Mouse (Mus musculus): ENCODE data around the gene Cltc. TPM values are rescaled to one million over a fixed set of nuclear protein-coding genes. Genes with fewer than 3 reads are reported as not detected.

The Cltc gene
- polyA plus RNA-seq, 1 experiment from 2014 or later, result 117 TPM

- H3K27me3 ChIP-seq (replicated peaks), result no peaks in the 10 kb centered on the region
- no peak overlapping the region for H3K4me3 ChIP-seq
- H3K9ac ChIP-seq, result peak overlapping the region; percentile 44
- H3K9me3 ChIP-seq, result no peaks in the 10 kb centered on the region
- ATAC-seq (ENCODE audit: extremely low read depth, insufficient number of reproducible peaks, low FRiP score, low TSS enrichment), result no peak
- peak overlapping the region; percentile 93 for H3K27ac ChIP-seq (replicated peaks)
- peak overlapping the region; percentile 48 for H3K4me2 ChIP-seq
- H3K36me3 ChIP-seq, result peaks cover 13% of the 10 kb centered on the region
- 65% methylated on average over 3 of the region's 3 CpGs for WGBS
- peaks cover 29% of the 10 kb centered on the region for H3K4me1 ChIP-seq
These were observed 110.4 kb downstream of the Cltc start for GRCm38 (mm10) chr11:86646885-86647459.

DNA sequence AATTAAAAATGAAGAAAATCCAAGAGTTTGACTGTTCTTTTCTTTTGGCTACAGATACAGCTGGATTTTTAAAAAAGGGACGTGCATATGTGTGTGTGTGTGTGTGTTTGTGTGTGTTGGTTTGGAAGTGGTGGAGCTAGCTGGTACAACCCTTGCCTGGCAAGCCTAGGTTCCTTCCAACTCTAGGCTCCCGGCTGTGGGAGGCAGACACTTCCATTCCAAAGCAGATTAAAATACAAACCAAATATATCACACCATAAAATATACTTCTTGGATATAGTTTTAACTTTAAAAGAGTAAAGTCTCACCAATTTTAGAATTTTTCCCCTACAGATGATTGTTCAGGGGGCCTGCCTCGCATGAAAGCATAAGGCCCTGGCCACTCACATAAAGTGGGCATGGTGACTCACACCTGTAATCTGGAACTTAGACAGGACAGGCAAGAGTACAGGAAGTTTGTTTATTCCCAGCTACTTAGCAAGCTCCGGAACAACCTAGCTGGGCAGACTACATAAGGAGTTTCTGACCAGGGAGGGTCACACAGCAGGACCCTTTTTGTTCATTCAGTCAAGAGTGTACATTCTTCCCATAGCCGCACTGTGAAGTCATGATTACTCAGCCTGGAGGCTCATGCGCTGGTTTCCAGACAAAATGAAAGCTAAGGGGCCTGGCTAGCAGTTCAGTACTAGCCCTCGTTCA, 111.1 kb downstream of the Cltc start:
- Histone ChIP-seq H3K4me3 (no peak overlapping the region), H3K4me1 (peaks cover 28% of the 10 kb centered on the region), H3K4me2 (peak overlapping the region; percentile 48), H3K9ac (peak overlapping the region; percentile 54), H3K27ac (replicated peaks) (peak overlapping the region; percentile 93), H3K9me3 (no peaks in the 10 kb centered on the region), H3K27me3 (replicated peaks) (no peaks in the 10 kb centered on the region), H3K36me3 (peaks cover 16% of the 10 kb centered on the region)
- WGBS, result 32% methylated on average over 7 of the region's 7 CpGs
- peak; percentile 66; the same call in 1 of the 2 replicates for ATAC-seq (ENCODE audit: extremely low read depth, insufficient number of reproducible peaks, low FRiP score, low TSS enrichment)

DNA sequence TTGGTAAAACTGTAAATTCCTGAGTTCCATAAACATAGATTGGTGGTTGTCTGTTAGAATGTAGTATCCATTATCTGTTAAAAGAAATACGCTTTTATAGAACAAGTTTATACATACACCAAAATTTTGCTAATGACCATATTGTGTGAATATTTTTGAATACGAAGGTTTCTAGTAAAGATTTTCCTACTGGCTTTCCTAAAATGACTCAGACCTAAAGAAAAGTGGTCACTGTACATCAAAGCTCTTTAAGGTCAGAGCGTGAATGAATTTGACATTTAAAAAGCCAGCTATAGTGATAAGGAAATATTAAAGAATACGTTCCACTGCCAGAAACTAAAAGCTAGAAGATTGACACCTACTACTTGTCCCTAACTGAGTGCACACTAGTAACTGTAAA, 112.8 kb downstream of the Cltc start:
- no peak for ATAC-seq (ENCODE audit: extremely low read depth, insufficient number of reproducible peaks, low FRiP score, low TSS enrichment)
- Histone ChIP-seq H3K4me1 (peaks cover 19% of the 10 kb centered on the region), H3K9ac (no peak overlapping the region), H3K36me3 (peaks cover 16% of the 10 kb centered on the region), H3K4me3 (no peak overlapping the region), H3K27ac (replicated peaks) (no peak overlapping the region), H3K4me2 (no peak overlapping the region), H3K27me3 (replicated peaks) (no peaks in the 10 kb centered on the region), H3K9me3 (no peaks in the 10 kb centered on the region)
- WGBS, result 84% methylated on average over 4 of the region's 4 CpGs

Other genes with a start within 250 kb of the Cltc start
- gene Rps6kb1, start 212.8 kb downstream of the Cltc start, polyA plus RNA-seq (2015; fragmentation: Nextera tagmentation; extraction: Ambion mirVana), result 39.6 and 41.2 TPM in 2 replicates
- gene Tubd1, start 212.6 kb downstream of the Cltc start, polyA plus RNA-seq (2015; fragmentation: Nextera tagmentation; extraction: Ambion mirVana), result 11.5 and 11.9 TPM in 2 replicates
- gene Vmp1, start 73.7 kb downstream of the Cltc start, polyA plus RNA-seq (2015; fragmentation: Nextera tagmentation; extraction: Ambion mirVana), result 85.3 and 93.2 TPM in 2 replicates
- gene Ptrh2, start 73.6 kb downstream of the Cltc start, polyA plus RNA-seq (2015; fragmentation: Nextera tagmentation; extraction: Ambion mirVana), result 20.5 and 22.6 TPM in 2 replicates
- 13.5 and 14.0 TPM in 2 replicates for gene Dhx40, start 50.2 kb upstream of the Cltc start, polyA plus RNA-seq (2015; fragmentation: Nextera tagmentation; extraction: Ambion mirVana)
- 18.1 and 20.0 TPM in 2 replicates for gene Ypel2, start 236.1 kb upstream of the Cltc start, polyA plus RNA-seq (2015; fragmentation: Nextera tagmentation; extraction: Ambion mirVana)

Measured in heart, embryonic 13.5 days (tissue).